Mouse (Mus musculus) activated CD4-positive, CD25-positive, alpha-beta regulatory T cell, adult 4 months (primary cell): ENCODE measurements at regions not wholly inside any gene's neighbourhood (a gene's known extent, or its start where the extent isn't known, plus 50 kb on each side); places are given as distances from the start of the nearest gene placed in this dataset.

Experiments
- ATAC-seq: one replicate; pipeline ENCODE4 v1.8.0; 2017

- ATAC-seq = no peak
Observed at GRCm38 (mm10) chr13:63700747-63701146, 114.3 kb upstream of the Ercc6l2 start.

GRCm38 (mm10) chr13:63701199-63702175 lies 113.6 kb upstream of the Ercc6l2 start:
- ATAC-seq = no peak

GRCm38 (mm10) chr13:63708567-63708966 lies 106.5 kb upstream of the Ercc6l2 start:
- ATAC-seq = no peak

GRCm38 (mm10) chr13:63713137-63713536 lies 101.9 kb upstream of the Ercc6l2 start:
- ATAC-seq = no peak

- ATAC-seq = no peak
Observed at GRCm38 (mm10) chr13:63716498-63716897, 98.5 kb upstream of the Ercc6l2 start.

GRCm38 (mm10) chr13:63717249-63717648 lies 97.8 kb upstream of the Ercc6l2 start:
- ATAC-seq = no peak

GRCm38 (mm10) chr13:63718782-63719181 lies 96.3 kb upstream of the Ercc6l2 start:
- no peak for ATAC-seq

- ATAC-seq = no peak
Observed at GRCm38 (mm10) chr13:63719351-63720207, 95.5 kb upstream of the Ercc6l2 start.

- no peak for ATAC-seq
Observed at GRCm38 (mm10) chr13:63720610-63721009, 94.4 kb upstream of the Ercc6l2 start.

GRCm38 (mm10) chr13:63721011-63721625 lies 93.9 kb upstream of the Ercc6l2 start:
- ATAC-seq = no peak

GRCm38 (mm10) chr13:63724293-63724692 lies 90.7 kb upstream of the Ercc6l2 start:
- no peak for ATAC-seq

- no peak for ATAC-seq
Observed at GRCm38 (mm10) chr13:63724843-63725582, 90.0 kb upstream of the Ercc6l2 start.

GRCm38 (mm10) chr13:63726035-63726434 lies 89.0 kb upstream of the Ercc6l2 start:
- ATAC-seq = no peak

GRCm38 (mm10) chr13:63726509-63726908 lies 88.5 kb upstream of the Ercc6l2 start:
- ATAC-seq = no peak

- no peak for ATAC-seq
Observed at GRCm38 (mm10) chr13:63735739-63736138, 79.3 kb upstream of the Ercc6l2 start.

- ATAC-seq = no peak
Observed at GRCm38 (mm10) chr13:63741879-63742278, 73.2 kb upstream of the Ercc6l2 start.

GRCm38 (mm10) chr13:63748788-63749187 lies 66.3 kb upstream of the Ercc6l2 start:
- ATAC-seq = no peak

GRCm38 (mm10) chr13:63749997-63750396 lies 65.0 kb upstream of the Ercc6l2 start:
- no peak for ATAC-seq

- ATAC-seq = no peak
Observed at GRCm38 (mm10) chr13:63751196-63751595, 63.8 kb upstream of the Ercc6l2 start.

GRCm38 (mm10) chr13:63757061-63757460 lies 58.0 kb upstream of the Ercc6l2 start:
- no peak for ATAC-seq

GRCm38 (mm10) chr13:63761542-63761941 lies 53.5 kb upstream of the Ercc6l2 start:
- no peak for ATAC-seq
